Mouse (Mus musculus): ENCODE measurements around the gene Pmvk.

- TF ChIP-seq POLR2AphosphoS2 (IDR thresholded peaks at IDR 0.05; ENCODE audit: low read length) (no peak), KAT2A (conservative IDR thresholded peaks at IDR 0.05; ENCODE audit: low read depth, low read length) (no peak), USF1 (IDR thresholded peaks at IDR 0.05; ENCODE audit: low read depth, low read length) (no peak), CTCF (IDR thresholded peaks at IDR 0.05 in 2 of 3, conservative IDR thresholded peaks at IDR 0.05 in 1 of 3; ENCODE audit: control insufficient read depth in 1 of 3, insufficient read depth in 1 of 3, low read depth in 2 of 3, low read length in 3 of 3, poor library complexity in 1 of 3, severe bottlenecking in 1 of 3) (no peak), MEF2A (IDR thresholded peaks at IDR 0.05; ENCODE audit: extremely low read depth, insufficient replicate concordance, low read depth, low read length, poor library complexity, severe bottlenecking) (no peak), TAL1 (IDR thresholded peaks at IDR 0.05; ENCODE audit: low read length) (no peak)
Observed at GRCm38 (mm10) chr3:89508041-89508440, 53.7 kb downstream of the Pmvk start.

All from MEL (cell line).